Mouse (Mus musculus) induced T-regulatory cell, adult 2 months (primary cell): ENCODE data around the gene Ncoa1.
"Not testable (repeated sequence)": the region's sequence is repeated elsewhere in the genome, so short reads cannot be mapped to it uniquely, and the experiment has no call there.

Experiments
- DNase-seq: peaks from one replicate; pipeline ENCODE4 v3.0.0-alpha.2; 2012; ENCODE audit warnings: low read depth

Gene Ncoa1

GRCm38 (mm10) chr12:4313824-4314223 lies 163.2 kb downstream of the Ncoa1 start:
- no peak for DNase-seq

GRCm38 (mm10) chr12:4306712-4307313 lies 170.2 kb downstream of the Ncoa1 start:
- DNase-seq, result no peak

GRCm38 (mm10) chr12:4299300-4299699 lies 177.7 kb downstream of the Ncoa1 start:
- no peak for DNase-seq

- no peak for DNase-seq
These were observed 178.4 kb downstream of the Ncoa1 start for GRCm38 (mm10) chr12:4298626-4299025.

GRCm38 (mm10) chr12:4295881-4296280 lies 181.1 kb downstream of the Ncoa1 start:
- no peak for DNase-seq

- no peak for DNase-seq
These were observed 181.7 kb downstream of the Ncoa1 start for GRCm38 (mm10) chr12:4295281-4295680.

- no peak for DNase-seq
These were observed 183.2 kb downstream of the Ncoa1 start for GRCm38 (mm10) chr12:4293813-4294212.

- DNase-seq, result no peak
These were observed 191.8 kb downstream of the Ncoa1 start for GRCm38 (mm10) chr12:4285186-4285585.

GRCm38 (mm10) chr12:4279878-4280277 lies 197.1 kb downstream of the Ncoa1 start:
- DNase-seq, result no peak

GRCm38 (mm10) chr12:4278978-4279755 lies 197.8 kb downstream of the Ncoa1 start:
- peak; percentile 37 for DNase-seq

- no peak for DNase-seq
These were observed 205.9 kb downstream of the Ncoa1 start for GRCm38 (mm10) chr12:4271078-4271477.

GRCm38 (mm10) chr12:4267765-4268164 lies 209.2 kb downstream of the Ncoa1 start:
- no peak for DNase-seq

GRCm38 (mm10) chr12:4252742-4253655 lies 224.0 kb downstream of the Ncoa1 start:
- no peak for DNase-seq

GRCm38 (mm10) chr12:4249786-4250185 lies 227.2 kb downstream of the Ncoa1 start:
- no peak for DNase-seq

- no peak for DNase-seq
These were observed 231.2 kb downstream of the Ncoa1 start for GRCm38 (mm10) chr12:4245742-4246141.

- no peak for DNase-seq
These were observed 233.2 kb downstream of the Ncoa1 start for GRCm38 (mm10) chr12:4243805-4244204.

GRCm38 (mm10) chr12:4240281-4240680 lies 236.7 kb downstream of the Ncoa1 start:
- DNase-seq, result not testable (repeated sequence)

- DNase-seq, result no peak
These were observed 239.5 kb downstream of the Ncoa1 start for GRCm38 (mm10) chr12:4237481-4237880.

GRCm38 (mm10) chr12:4233572-4234508 lies 243.1 kb downstream of the Ncoa1 start, which contains the start of the genes Ptrhd1 and Cenpo:
Gene Ptrhd1 (plus strand): TSS chr12:4234027.
Gene Cenpo (minus strand): TSS chr12:4234294.
- peak; percentile 98 for DNase-seq

- DNase-seq, result peak; percentile 25
These were observed 244.2 kb downstream of the Ncoa1 start for GRCm38 (mm10) chr12:4232777-4233176.

- DNase-seq, result no peak
These were observed 246.8 kb downstream of the Ncoa1 start for GRCm38 (mm10) chr12:4230156-4230555.
